Comparison of ENCODE assay signal across 10 mouse cellular contexts in genomic region chr2:157425643-157425988, GRCm38 (mm10). TPM values are rescaled to one million over a fixed set of nuclear protein-coding genes. Genes with fewer than 3 reads are reported as not detected.
DNase-seq lines count a peak whose midpoint lies in the region; ATAC-seq and TF ChIP-seq lines count a peak whose summit lies in the region.
"Had no signal": no experiment of that assay in that cellular context is flagged by ENCODE, and none has a peak within 500 bp of the region (broad histone marks: within the 10 kb centered on the region; RNA-seq: fewer than 3 reads in every experiment).

No protein-coding gene starts in this region.

- no peaks in the 10 kb centered on the region for H3K9me3 ChIP-seq in liver, embryonic 11.5 days (ENCODE audit: control insufficient read depth, low read length)
- H3K9me3 ChIP-seq in intestine, embryonic 15.5 days: no peaks in the 10 kb centered on the region
- H3K9me3 ChIP-seq in neural tube, embryonic 14.5 days (ENCODE audit: control insufficient read depth, low read length): no peaks in the 10 kb centered on the region

- TF ChIP-seq CTCF in embryonic fibroblast, embryonic 13.5 days (IDR thresholded peaks at IDR 0.05; ENCODE audit: borderline replicate concordance, insufficient read depth, low read length): no peak

- no peak for DNase-seq in liver, embryonic 11.5 days (ENCODE audit: low spot score)
- no peak for DNase-seq in liver
- no peak for DNase-seq in embryo, embryonic 10 days (ENCODE audit: low spot score)
- DNase-seq in testis, postnatal 10 days (ENCODE audit: low spot score): no peak
- DNase-seq: cerebellum, adult 18-20 months; thymus, postnatal 36 days had no signal

- WGBS in liver, embryonic 11.5 days: 61% methylated on average over 6 of the region's 6 CpGs
- WGBS in intestine, embryonic 15.5 days: 65% methylated on average over 6 of the region's 6 CpGs
- WGBS in neural tube, embryonic 14.5 days: 61% methylated on average over 6 of the region's 6 CpGs

- peak overlapping the region; percentile 81; the same call in 1 of the 2 replicates for H3K4me2 ChIP-seq in liver, embryonic 11.5 days
- peak overlapping the region; percentile 88 for H3K4me2 ChIP-seq in intestine, embryonic 15.5 days (replicated peaks)
- H3K4me2 ChIP-seq in neural tube, embryonic 14.5 days (ENCODE audit: low read depth, low read length): peak overlapping the region; percentile 93

- no peak overlapping the region; the same call in 1 of the 2 replicates for H3K27ac ChIP-seq in liver, embryonic 11.5 days (ENCODE audit: low read depth, low read length)
- H3K27ac ChIP-seq in embryonic fibroblast, embryonic 13.5 days (ENCODE audit: insufficient read depth, low read length): no peak overlapping the region
- peak overlapping the region; percentile 96 for H3K27ac ChIP-seq in intestine, embryonic 15.5 days
- no peak overlapping the region for H3K27ac ChIP-seq in neural tube, embryonic 14.5 days (ENCODE audit: low read depth, low read length)

- H3K36me3 ChIP-seq in liver, embryonic 11.5 days (ENCODE audit: control insufficient read depth, insufficient read depth, low read length): no peaks in the 10 kb centered on the region
- no peaks in the 10 kb centered on the region for H3K36me3 ChIP-seq in intestine, embryonic 15.5 days
- 0 out of 2 replicates have a peak, but pooled peaks cover 5% of the 10 kb centered on the region for H3K36me3 ChIP-seq in neural tube, embryonic 14.5 days (ENCODE audit: control insufficient read depth, insufficient read depth, low read length)

- peaks cover 15% of the 10 kb centered on the region for H3K4me1 ChIP-seq in liver, embryonic 11.5 days (replicated peaks; ENCODE audit: control insufficient read depth, insufficient read depth, low read length)
- peaks cover 9% of the 10 kb centered on the region for H3K4me1 ChIP-seq in embryonic fibroblast, embryonic 13.5 days (ENCODE audit: control insufficient read depth, insufficient read depth, low read length)
- peaks cover 69% of the 10 kb centered on the region for H3K4me1 ChIP-seq in intestine, embryonic 15.5 days (replicated peaks)
- peaks cover 50% of the 10 kb centered on the region for H3K4me1 ChIP-seq in neural tube, embryonic 14.5 days (ENCODE audit: control insufficient read depth, insufficient read depth, low read length)

- no peak for TF ChIP-seq POLR2A in embryonic fibroblast, embryonic 13.5 days (IDR thresholded peaks at IDR 0.05; ENCODE audit: low read depth, low read length)

- peaks cover 16% of the 10 kb centered on the region for H3K27me3 ChIP-seq in liver, embryonic 11.5 days (replicated peaks; ENCODE audit: control insufficient read depth, insufficient read depth, low read length)
- H3K27me3 ChIP-seq in intestine, embryonic 15.5 days (replicated peaks): no peaks in the 10 kb centered on the region
- H3K27me3 ChIP-seq in neural tube, embryonic 14.5 days (ENCODE audit: control insufficient read depth, insufficient read depth, low read length): no peaks in the 10 kb centered on the region

- 0 out of 2 replicates have a peak overlapping the region, but pooled peaks have one; percentile 20 for H3K9ac ChIP-seq in liver, embryonic 11.5 days (ENCODE audit: low read depth, low read length)
- peak overlapping the region; percentile 98; the same call in 1 of the 2 replicates for H3K9ac ChIP-seq in intestine, embryonic 15.5 days
- 0 out of 2 replicates have a peak overlapping the region, but pooled peaks have one; percentile 21 for H3K9ac ChIP-seq in neural tube, embryonic 14.5 days (replicated peaks; ENCODE audit: low read depth, low read length)

- no peak for ATAC-seq in liver, embryonic 11.5 days (replicated peaks; ENCODE audit: low FRiP score)
- peak; percentile 72 for ATAC-seq in intestine, embryonic 15.5 days
- no peak for ATAC-seq in neural tube, embryonic 14.5 days (ENCODE audit: low read depth)
- no peak for ATAC-seq in inflammation-experienced regulatory T-cells, adult 6 months

- H3K4me3 ChIP-seq in liver, embryonic 11.5 days (ENCODE audit: low read depth, low read length): no peak overlapping the region
- peak overlapping the region; percentile 25; the same call in 1 of the 2 replicates for H3K4me3 ChIP-seq in embryonic fibroblast, embryonic 13.5 days (ENCODE audit: insufficient read depth, low read length)
- peak overlapping the region; percentile 80 for H3K4me3 ChIP-seq in intestine, embryonic 15.5 days (replicated peaks)
- H3K4me3 ChIP-seq in neural tube, embryonic 14.5 days (ENCODE audit: low read depth, low read length): peak overlapping the region; percentile 86

RNA-seq across cellular contexts. Expression of gene Src, which starts 7.4 kb away (rescaled TPM):
- polyA plus RNA-seq in liver, embryonic 11.5 days (2014; fragmentation: Nextera tagmentation; extraction: Ambion mirVana): 4.4 and 4.8 TPM in 2 replicates
- 38.1 and 48.9 TPM in 2 replicates for polyA plus RNA-seq in embryonic fibroblast, embryonic 13.5 days (2011; ENCODE audit: insufficient read length, low read depth, missing spikeins)
- polyA plus RNA-seq in intestine, embryonic 15.5 days (2015; fragmentation: Nextera tagmentation; extraction: Ambion mirVana): 18.1 and 19.4 TPM in 2 replicates
- 19.3 and 23.9 TPM in 2 replicates for polyA plus RNA-seq in neural tube, embryonic 14.5 days (2014; fragmentation: Nextera tagmentation; extraction: Ambion mirVana)
- polyA plus RNA-seq in inflammation-experienced regulatory T-cells, adult 6 months (2017; shearing (Covaris generic)): 1 to 10 TPM in 2 of 3 experiments, under 1 TPM in 1; 0.43 to 2.1 (median 1.0) TPM

RNA-seq across cellular contexts. Expression of gene Manbal, which starts 58.2 kb away (rescaled TPM):
- 21.2 and 23.0 TPM in 2 replicates for polyA plus RNA-seq in liver, embryonic 11.5 days (2014; fragmentation: Nextera tagmentation; extraction: Ambion mirVana)
- 53.9 and 54.2 TPM in 2 replicates for polyA plus RNA-seq in embryonic fibroblast, embryonic 13.5 days (2011; ENCODE audit: insufficient read length, low read depth, missing spikeins)
- 68.4 and 73.7 TPM in 2 replicates for polyA plus RNA-seq in intestine, embryonic 15.5 days (2015; fragmentation: Nextera tagmentation; extraction: Ambion mirVana)
- 51.5 and 58.5 TPM in 2 replicates for polyA plus RNA-seq in neural tube, embryonic 14.5 days (2014; fragmentation: Nextera tagmentation; extraction: Ambion mirVana)
- polyA plus RNA-seq in inflammation-experienced regulatory T-cells, adult 6 months (2017; shearing (Covaris generic)): 10 to 100 TPM; 41.4 to 46.8 (median 44.1) TPM

Comparison
In these comparisons a context has a peak if more than half of its experiments do, and no peak if none do; other contexts are left out.
1. H3K9ac ChIP-seq: peak in every context shown above with its lines; median percentile 98 in intestine, embryonic 15.5 days; 21 in neural tube, embryonic 14.5 days; 20 in liver, embryonic 11.5 days.